Mouse (Mus musculus) forebrain, embryonic 11.5 days (tissue): ENCODE data around the gene Arid3a. TPM values are rescaled to one million over a fixed set of nuclear protein-coding genes. Genes with fewer than 3 reads are reported as not detected.

Source experiments
- ATAC-seq: fragments of 200-750 bp; cut with Nextera tagmentation; replicated peaks from 2 replicates; pipeline ENCODE4 v1.8.0; 2017; ENCODE audit warnings: moderate TSS enrichment; ENCODE audit not compliant: low FRiP score
- DNase-seq: peaks from one replicate; pipeline ENCODE4 v3.0.0-alpha.2; 2017; ENCODE audit warnings: low spot score
- H3K27ac ChIP-seq: fragments of 300-500 bp; sonication (generic); 2 replicates; pipeline ENCODE4 v1.5.1; 2014; ENCODE audit warnings: low read depth, low read length
- H3K27me3 ChIP-seq: fragments of 300-500 bp; sonication (generic); 2 replicates; pipeline ENCODE4 v1.6.1; 2014; ENCODE audit warnings: mild to moderate bottlenecking, low read length, mixed read lengths; ENCODE audit not compliant: control insufficient read depth, insufficient read depth
- H3K36me3 ChIP-seq: fragments of 300-500 bp; sonication (generic); 2 replicates; pipeline ENCODE4 v1.6.1; 2014; ENCODE audit warnings: mild to moderate bottlenecking, low read length, moderate library complexity, mixed read lengths; ENCODE audit not compliant: control insufficient read depth, insufficient read depth
- H3K4me1 ChIP-seq: fragments of 300-500 bp; sonication (generic); replicated peaks from 2 replicates; pipeline ENCODE4 v1.6.1; 2014; ENCODE audit warnings: low read length, mixed read lengths; ENCODE audit not compliant: control insufficient read depth, insufficient read depth
- H3K4me2 ChIP-seq: fragments of 300-500 bp; sonication (generic); 2 replicates; pipeline ENCODE4 v1.6.1; 2014; ENCODE audit warnings: low read depth, mild to moderate bottlenecking, low read length, moderate library complexity, mixed read lengths; ENCODE audit not compliant: severe bottlenecking
- H3K4me3 ChIP-seq: fragments of 300-500 bp; sonication (generic); 2 replicates; pipeline ENCODE4 v1.5.1; 2014; ENCODE audit warnings: low read depth, low read length
- H3K9ac ChIP-seq: fragments of 300-500 bp; sonication (generic); 2 replicates; pipeline ENCODE4 v1.6.1; 2014; ENCODE audit warnings: low read length
- H3K9me3 ChIP-seq: fragments of 300-500 bp; sonication (generic); 2 replicates; pipeline ENCODE4 v1.6.1; 2016; ENCODE audit warnings: low read length, mixed read lengths; ENCODE audit not compliant: control insufficient read depth
- WGBS: fragments of 180-500 bp; shearing (Covaris S2); extraction: QIAGEN DNeasy Blood & Tissue Kit; methylation state at CpG from one replicate; pipeline ENCODE4 v1.1.7; 2014; 5-methylcytosine and 5-hydroxymethylcytosine counted together
- polyA plus RNA-seq: library from polyadenylated mRNA; unstranded; fragments of >200 nt; fragmentation: Nextera tagmentation; extraction: Ambion mirVana; gene quantifications from 2 replicates; pipeline ENCODE4 v1.2.1, GENCODE M21; 2014

Arid3a gene
- polyA plus RNA-seq, 1 experiment from 2014 or later, result 6.6 TPM

GRCm38 (mm10) chr10:79977324-79977723, 50.5 kb downstream of the Arid3a start:
- Histone ChIP-seq H3K36me3 (peaks cover 21% of the 10 kb centered on the region), H3K9me3 (no peaks in the 10 kb centered on the region), H3K4me3 (no peak overlapping the region), H3K27me3 (peaks cover 3% of the 10 kb centered on the region; the same call in 1 of the 2 replicates), H3K4me2 (no peak overlapping the region), H3K9ac (no peak overlapping the region), H3K27ac (no peak overlapping the region), H3K4me1 (peaks cover under 1% of the 10 kb centered on the region; the same call in 1 of the 2 replicates)
- WGBS, result 83% methylated on average over 28 of the region's 28 CpGs
- DNase-seq, result no peak
- ATAC-seq, result no peak

GRCm38 (mm10) chr10:79978061-79978460, 51.2 kb downstream of the Arid3a start:
- Histone ChIP-seq H3K9me3 (no peaks in the 10 kb centered on the region), H3K4me2 (no peak overlapping the region), H3K27ac (no peak overlapping the region), H3K4me3 (no peak overlapping the region), H3K36me3 (peaks cover 21% of the 10 kb centered on the region), H3K9ac (no peak overlapping the region), H3K4me1 (peaks cover 8% of the 10 kb centered on the region), H3K27me3 (no peaks in the 10 kb centered on the region)
- ATAC-seq, result no peak
- DNase-seq, result no peak
- WGBS, result 97% methylated on average over 21 of the region's 21 CpGs

- H3K4me3 ChIP-seq, result no peak overlapping the region
- DNase-seq (no peak), ATAC-seq (no peak)
- H3K9ac ChIP-seq, result no peak overlapping the region
- WGBS, result 96% methylated on average over 22 of the region's 22 CpGs
- no peak overlapping the region for H3K4me2 ChIP-seq
- H3K27me3 ChIP-seq, result no peaks in the 10 kb centered on the region
- peaks cover 21% of the 10 kb centered on the region for H3K36me3 ChIP-seq
- no peaks in the 10 kb centered on the region for H3K9me3 ChIP-seq
- H3K4me1 ChIP-seq, result peaks cover 13% of the 10 kb centered on the region
- H3K27ac ChIP-seq, result no peak overlapping the region
Observed at GRCm38 (mm10) chr10:79979401-79980155, 52.7 kb downstream of the Arid3a start.

GRCm38 (mm10) chr10:79983205-79983604, 56.4 kb downstream of the Arid3a start:
- Histone ChIP-seq H3K27ac (no peak overlapping the region), H3K9ac (peak overlapping the region; percentile 86), H3K4me3 (peak overlapping the region; percentile 91), H3K4me1 (peaks cover 21% of the 10 kb centered on the region), H3K36me3 (peaks cover 2% of the 10 kb centered on the region; the same call in 1 of the 2 replicates), H3K4me2 (peak overlapping the region; percentile 74), H3K9me3 (no peaks in the 10 kb centered on the region), H3K27me3 (peaks cover 12% of the 10 kb centered on the region)
- ATAC-seq, result no peak
- DNase-seq, result no peak
- WGBS, result 81% methylated on average over 5 of the region's 5 CpGs

GRCm38 (mm10) chr10:79983670-79984069, 56.8 kb downstream of the Arid3a start:
- peak overlapping the region; percentile 91; the same call in 1 of the 2 replicates for H3K27ac ChIP-seq
- H3K9ac ChIP-seq, result peak overlapping the region; percentile 86
- under 1% methylated on average over 21 of the region's 21 CpGs for WGBS
- peaks cover 21% of the 10 kb centered on the region for H3K4me1 ChIP-seq
- DNase-seq, result peak; percentile 85
- peak overlapping the region; percentile 74 for H3K4me2 ChIP-seq
- H3K9me3 ChIP-seq, result no peaks in the 10 kb centered on the region
- peaks cover 16% of the 10 kb centered on the region for H3K27me3 ChIP-seq
- peak overlapping the region; percentile 91 for H3K4me3 ChIP-seq
- no peak for ATAC-seq
- no peaks in the 10 kb centered on the region; the same call in 1 of the 2 replicates for H3K36me3 ChIP-seq

GRCm38 (mm10) chr10:79984195-79984816, 57.5 kb downstream of the Arid3a start, which contains the start of gene Tmem259:
TSS of gene Tmem259 (minus strand) at chr10:79984330.
- peak within 1 kb of the TSS; percentile 86 for H3K9ac ChIP-seq
- no peaks in the 10 kb centered on the region; the same call in 1 of the 2 replicates for H3K36me3 ChIP-seq
- H3K4me3 ChIP-seq, result peak within 1 kb of the TSS; percentile 91
- no peaks in the 10 kb centered on the region for H3K9me3 ChIP-seq
- peaks cover 23% of the 10 kb centered on the region for H3K27me3 ChIP-seq
- H3K4me2 ChIP-seq, result peak within 1 kb of the TSS; percentile 74
- H3K4me1 ChIP-seq, result peaks cover 21% of the 10 kb centered on the region
- under 1% methylated on average over 41 of the region's 49 CpGs for WGBS
- ATAC-seq, result peak; percentile 77
- peak within 1 kb of the TSS; percentile 91 for H3K27ac ChIP-seq
- peak; percentile 91 for DNase-seq

- Histone ChIP-seq H3K27me3 (peaks cover 28% of the 10 kb centered on the region), H3K4me3 (peak overlapping the region; percentile 91), H3K27ac (peak overlapping the region; percentile 91), H3K9me3 (no peaks in the 10 kb centered on the region), H3K36me3 (no peaks in the 10 kb centered on the region), H3K4me2 (peak overlapping the region; percentile 74), H3K4me1 (peaks cover 21% of the 10 kb centered on the region), H3K9ac (peak overlapping the region; percentile 86)
- peak; percentile 94 for ATAC-seq
- WGBS, result under 1% methylated on average over 22 of the region's 22 CpGs
- DNase-seq, result peak; percentile 95
Observed at GRCm38 (mm10) chr10:79984871-79985270, 58.0 kb downstream of the Arid3a start.

GRCm38 (mm10) chr10:79985334-79986231, 58.7 kb downstream of the Arid3a start:
- peaks cover 21% of the 10 kb centered on the region for H3K4me1 ChIP-seq
- H3K4me2 ChIP-seq, result peak overlapping the region; percentile 74
- H3K36me3 ChIP-seq, result no peaks in the 10 kb centered on the region
- peak overlapping the region; percentile 57 for H3K9ac ChIP-seq
- DNase-seq (peak; percentile 75), ATAC-seq (no peak)
- peak overlapping the region; percentile 91 for H3K4me3 ChIP-seq
- peaks cover 30% of the 10 kb centered on the region for H3K27me3 ChIP-seq
- 4% methylated on average over 35 of the region's 35 CpGs for WGBS
- H3K9me3 ChIP-seq, result no peaks in the 10 kb centered on the region
- H3K27ac ChIP-seq, result peak overlapping the region; percentile 91
